Mouse (Mus musculus): ENCODE measurements around the gene Retn. TPM values are rescaled to one million over a fixed set of nuclear protein-coding genes. Genes with fewer than 3 reads are reported as not detected.
A peak's percentile ranks its signal among the peaks of the same experiment; 100 is the strongest.

The Retn gene
- polyA plus RNA-seq, 1 experiment from 2014 or later: 0.31 TPM

GRCm38 (mm10) chr8:3628014-3628413 lies 27.6 kb upstream of the Retn start:
- no peaks in the 10 kb centered on the region for H3K36me3 ChIP-seq (ENCODE audit: insufficient read depth, low read length)
- no peaks in the 10 kb centered on the region for H3K9me3 ChIP-seq (ENCODE audit: low read length)
- H3K27ac ChIP-seq (ENCODE audit: low read length): no peak overlapping the region
- H3K4me3 ChIP-seq (ENCODE audit: low read length): no peak overlapping the region
- whole genome bisulfite sequencing: 27% methylated on average over 5 of the region's 5 CpGs
- no peak overlapping the region for H3K4me2 ChIP-seq (replicated peaks; ENCODE audit: low read depth, low read length)
- no peak overlapping the region for H3K9ac ChIP-seq (replicated peaks; ENCODE audit: low read length)
- 0 out of 2 replicates have a peak, but pooled peaks cover 10% of the 10 kb centered on the region for H3K27me3 ChIP-seq (ENCODE audit: insufficient read depth, low read length)
- ATAC-seq (ENCODE audit: low FRiP score, low TSS enrichment): no peak
- peaks cover 7% of the 10 kb centered on the region; the same call in 1 of the 2 replicates for H3K4me1 ChIP-seq (ENCODE audit: insufficient read depth, low read length)

DNA sequence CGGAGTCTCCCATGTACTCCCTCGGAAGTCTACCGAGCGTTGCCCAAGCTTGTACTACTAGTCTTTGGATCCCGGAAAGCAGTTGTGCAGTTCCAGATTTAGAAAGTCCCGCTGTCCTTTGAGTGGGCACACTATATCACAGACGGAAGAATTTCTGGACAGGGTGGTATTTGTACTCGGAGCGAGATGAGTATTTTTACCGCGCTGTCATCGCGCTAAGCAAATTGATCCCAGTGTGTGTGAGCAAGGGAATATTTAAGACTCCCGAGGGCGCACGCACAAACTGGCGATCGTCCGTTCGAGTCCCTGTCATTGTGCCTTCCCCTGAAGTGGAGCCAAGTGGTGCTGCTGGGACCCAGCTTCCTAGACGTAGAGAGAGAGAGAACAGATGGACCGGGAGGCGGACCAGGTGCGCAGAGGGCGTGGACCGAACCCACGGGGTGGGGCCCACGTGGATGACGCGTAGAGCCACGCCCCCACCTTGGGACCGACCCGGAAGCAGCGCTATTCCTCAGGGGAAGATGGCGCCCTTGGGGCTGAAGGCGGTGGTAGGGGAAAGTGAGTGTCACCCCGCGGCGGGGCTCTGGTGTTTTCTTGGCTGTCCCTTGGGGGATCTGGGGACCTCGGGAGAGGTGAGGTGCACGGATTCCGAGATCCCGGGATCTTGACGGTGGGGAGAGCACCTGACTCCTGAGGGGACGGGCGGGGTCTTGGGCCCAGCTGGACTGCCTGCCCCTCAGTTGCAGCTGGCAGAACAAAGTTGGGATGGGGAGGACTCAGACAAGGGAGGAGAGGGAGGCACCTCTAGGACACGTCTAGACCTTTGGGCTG lies 24.7 kb upstream of the Retn start, which contains the start of gene Stxbp2:
Gene Stxbp2, plus strand, starts transcription at position 309 of the 831 bp plus-strand sequence.
- Histone ChIP-seq H3K9me3 (ENCODE audit: low read length) (no peaks in the 10 kb centered on the region), H3K4me1 (ENCODE audit: insufficient read depth, low read length) (peaks cover 7% of the 10 kb centered on the region; the same call in 1 of the 2 replicates), H3K4me3 (ENCODE audit: low read length) (peak within 1 kb of the TSS; percentile 72), H3K9ac (replicated peaks; ENCODE audit: low read length) (peak within 1 kb of the TSS; percentile 71), H3K27me3 (ENCODE audit: insufficient read depth, low read length) (0 out of 2 replicates have a peak, but pooled peaks cover 10% of the 10 kb centered on the region), H3K36me3 (ENCODE audit: insufficient read depth, low read length) (peaks cover 4% of the 10 kb centered on the region; the same call in 1 of the 2 replicates), H3K27ac (ENCODE audit: low read length) (no peak within 1 kb of the TSS), H3K4me2 (replicated peaks; ENCODE audit: low read depth, low read length) (peak within 1 kb of the TSS; percentile 71)
- peak; percentile 94 for ATAC-seq (ENCODE audit: low FRiP score, low TSS enrichment)
- WGBS: 5% methylated on average over 47 of the region's 47 CpGs

GRCm38 (mm10) chr8:3631478-3631875 lies 24.1 kb upstream of the Retn start:
- Histone ChIP-seq H3K4me1 (ENCODE audit: insufficient read depth, low read length) (peaks cover 7% of the 10 kb centered on the region; the same call in 1 of the 2 replicates), H3K36me3 (ENCODE audit: insufficient read depth, low read length) (peaks cover 10% of the 10 kb centered on the region; the same call in 1 of the 2 replicates), H3K9me3 (ENCODE audit: low read length) (no peaks in the 10 kb centered on the region), H3K4me2 (replicated peaks; ENCODE audit: low read depth, low read length) (peak overlapping the region; percentile 71), H3K9ac (replicated peaks; ENCODE audit: low read length) (peak overlapping the region; percentile 71), H3K27me3 (ENCODE audit: insufficient read depth, low read length) (0 out of 2 replicates have a peak, but pooled peaks cover 10% of the 10 kb centered on the region), H3K4me3 (ENCODE audit: low read length) (peak overlapping the region; percentile 72), H3K27ac (ENCODE audit: low read length) (no peak overlapping the region)
- ATAC-seq (ENCODE audit: low FRiP score, low TSS enrichment): peak; percentile 37; the same call in 1 of the 2 replicates
- 17% methylated on average over 8 of the region's 8 CpGs for WGBS

DNA sequence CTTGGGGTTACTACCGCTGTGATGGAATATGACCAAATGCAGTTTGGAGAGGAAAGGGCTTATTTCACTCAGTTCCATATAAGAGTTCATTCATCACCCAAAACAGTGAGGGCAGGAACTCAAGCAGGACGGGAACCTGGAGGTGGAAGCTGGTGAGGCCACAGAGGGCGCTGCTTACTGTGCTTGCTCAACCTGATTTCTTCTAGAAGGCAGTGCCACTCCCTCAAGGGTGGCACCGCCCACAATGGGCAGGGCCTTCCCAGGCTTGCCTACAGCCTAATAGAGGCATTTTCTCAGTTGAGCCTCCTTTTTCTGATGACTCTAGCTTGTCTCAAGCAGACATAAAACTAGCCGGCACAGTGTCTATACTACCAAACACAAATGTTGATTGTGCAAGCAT lies 9.8 kb upstream of the Retn start:
- H3K4me1 ChIP-seq (ENCODE audit: insufficient read depth, low read length): no peaks in the 10 kb centered on the region
- ATAC-seq (ENCODE audit: low FRiP score, low TSS enrichment): 0 out of 2 replicates have a peak, but pooled peaks have one; percentile 16
- H3K27me3 ChIP-seq (ENCODE audit: insufficient read depth, low read length): no peaks in the 10 kb centered on the region
- no peak overlapping the region for H3K4me2 ChIP-seq (replicated peaks; ENCODE audit: low read depth, low read length)
- no peak overlapping the region for H3K4me3 ChIP-seq (ENCODE audit: low read length)
- H3K9me3 ChIP-seq (ENCODE audit: low read length): no peaks in the 10 kb centered on the region
- 28% methylated on average over 5 of the region's 5 CpGs for WGBS
- H3K27ac ChIP-seq (ENCODE audit: low read length): no peak overlapping the region
- peaks cover 4% of the 10 kb centered on the region; the same call in 1 of the 2 replicates for H3K36me3 ChIP-seq (ENCODE audit: insufficient read depth, low read length)
- H3K9ac ChIP-seq (replicated peaks; ENCODE audit: low read length): no peak overlapping the region

GRCm38 (mm10) chr8:3646824-3647531 lies 8.6 kb upstream of the Retn start:
- no peak overlapping the region for H3K4me2 ChIP-seq (replicated peaks; ENCODE audit: low read depth, low read length)
- ATAC-seq (ENCODE audit: low FRiP score, low TSS enrichment): peak; percentile 52; the same call in 1 of the 2 replicates
- no peaks in the 10 kb centered on the region for H3K4me1 ChIP-seq (ENCODE audit: insufficient read depth, low read length)
- H3K27ac ChIP-seq (ENCODE audit: low read length): no peak overlapping the region
- WGBS: 68% methylated on average over 6 of the region's 6 CpGs
- no peak overlapping the region for H3K4me3 ChIP-seq (ENCODE audit: low read length)
- no peaks in the 10 kb centered on the region for H3K36me3 ChIP-seq (ENCODE audit: insufficient read depth, low read length)
- H3K27me3 ChIP-seq (ENCODE audit: insufficient read depth, low read length): no peaks in the 10 kb centered on the region
- no peak overlapping the region for H3K9ac ChIP-seq (replicated peaks; ENCODE audit: low read length)
- no peaks in the 10 kb centered on the region for H3K9me3 ChIP-seq (ENCODE audit: low read length)

DNA sequence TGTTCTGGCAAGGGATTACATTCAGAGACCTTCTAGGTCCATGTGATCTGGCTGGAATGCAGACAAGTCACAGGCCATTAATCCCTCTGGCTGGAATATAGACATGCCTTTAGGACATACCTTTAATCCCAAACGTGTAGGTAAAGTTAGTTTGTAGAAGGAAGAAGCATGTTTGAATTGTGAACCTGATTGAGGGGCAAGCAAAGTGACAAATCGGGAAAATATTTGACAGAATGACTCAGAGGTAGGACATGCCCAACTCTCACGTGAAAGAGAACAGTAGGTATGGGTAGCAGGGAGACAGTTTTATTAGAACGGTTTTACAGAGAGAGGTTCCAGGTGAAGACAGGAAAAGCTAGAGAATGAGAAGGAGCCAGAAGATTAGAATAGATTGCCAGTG lies 8.0 kb upstream of the Retn start:
- H3K4me3 ChIP-seq (ENCODE audit: low read length): no peak overlapping the region
- no peaks in the 10 kb centered on the region for H3K27me3 ChIP-seq (ENCODE audit: insufficient read depth, low read length)
- H3K36me3 ChIP-seq (ENCODE audit: insufficient read depth, low read length): no peaks in the 10 kb centered on the region
- H3K9ac ChIP-seq (replicated peaks; ENCODE audit: low read length): no peak overlapping the region
- H3K27ac ChIP-seq (ENCODE audit: low read length): no peak overlapping the region
- ATAC-seq (ENCODE audit: low FRiP score, low TSS enrichment): peak; percentile 62; the same call in 1 of the 2 replicates
- no peak overlapping the region for H3K4me2 ChIP-seq (replicated peaks; ENCODE audit: low read depth, low read length)
- 55% methylated on average over 4 of the region's 4 CpGs for WGBS
- H3K4me1 ChIP-seq (ENCODE audit: insufficient read depth, low read length): no peaks in the 10 kb centered on the region
- H3K9me3 ChIP-seq (ENCODE audit: low read length): no peaks in the 10 kb centered on the region

- no peaks in the 10 kb centered on the region for H3K36me3 ChIP-seq (ENCODE audit: insufficient read depth, low read length)
- no peaks in the 10 kb centered on the region for H3K27me3 ChIP-seq (ENCODE audit: insufficient read depth, low read length)
- H3K9ac ChIP-seq (replicated peaks; ENCODE audit: low read length): no peak overlapping the region
- H3K4me3 ChIP-seq (ENCODE audit: low read length): no peak overlapping the region
- no peaks in the 10 kb centered on the region for H3K9me3 ChIP-seq (ENCODE audit: low read length)
- no peak overlapping the region for H3K27ac ChIP-seq (ENCODE audit: low read length)
- no peaks in the 10 kb centered on the region for H3K4me1 ChIP-seq (ENCODE audit: insufficient read depth, low read length)
- no peak overlapping the region for H3K4me2 ChIP-seq (replicated peaks; ENCODE audit: low read depth, low read length)
- 62% methylated on average over 2 of the region's 2 CpGs for WGBS
- ATAC-seq (ENCODE audit: low FRiP score, low TSS enrichment): no peak
Observed at GRCm38 (mm10) chr8:3648268-3648667, 7.3 kb upstream of the Retn start.

- no peaks in the 10 kb centered on the region for H3K4me1 ChIP-seq (ENCODE audit: insufficient read depth, low read length)
- no peak overlapping the region for H3K4me2 ChIP-seq (replicated peaks; ENCODE audit: low read depth, low read length)
- ATAC-seq (ENCODE audit: low FRiP score, low TSS enrichment): peak; percentile 49; the same call in 1 of the 2 replicates
- 49% methylated on average over 1 of the region's 1 CpGs for WGBS
- H3K9ac ChIP-seq (replicated peaks; ENCODE audit: low read length): no peak overlapping the region
- H3K27me3 ChIP-seq (ENCODE audit: insufficient read depth, low read length): no peaks in the 10 kb centered on the region
- H3K4me3 ChIP-seq (ENCODE audit: low read length): no peak overlapping the region
- H3K36me3 ChIP-seq (ENCODE audit: insufficient read depth, low read length): no peaks in the 10 kb centered on the region
- no peak overlapping the region for H3K27ac ChIP-seq (ENCODE audit: low read length)
- H3K9me3 ChIP-seq (ENCODE audit: low read length): no peaks in the 10 kb centered on the region
Observed at GRCm38 (mm10) chr8:3648990-3649389, 6.6 kb upstream of the Retn start.

GRCm38 (mm10) chr8:3652845-3653244 lies 2.7 kb upstream of the Retn start:
- H3K36me3 ChIP-seq (ENCODE audit: insufficient read depth, low read length): no peaks in the 10 kb centered on the region
- H3K4me1 ChIP-seq (ENCODE audit: insufficient read depth, low read length): no peaks in the 10 kb centered on the region
- no peak for ATAC-seq (ENCODE audit: low FRiP score, low TSS enrichment)
- no peak overlapping the region for H3K9ac ChIP-seq (replicated peaks; ENCODE audit: low read length)
- no peak overlapping the region for H3K4me2 ChIP-seq (replicated peaks; ENCODE audit: low read depth, low read length)
- no peak overlapping the region for H3K27ac ChIP-seq (ENCODE audit: low read length)
- 70% methylated on average over 3 of the region's 3 CpGs for WGBS
- H3K4me3 ChIP-seq (ENCODE audit: low read length): no peak overlapping the region
- H3K27me3 ChIP-seq (ENCODE audit: insufficient read depth, low read length): no peaks in the 10 kb centered on the region
- H3K9me3 ChIP-seq (ENCODE audit: low read length): no peaks in the 10 kb centered on the region

All from kidney, embryonic 16.5 days (tissue).